Mouse (Mus musculus) embryonic fibroblast, embryonic 13.5 days (primary cell): Measurements from ENCODE around the gene Adora3. TPM values are rescaled to one million over a fixed set of nuclear protein-coding genes. Genes with fewer than 3 reads are reported as not detected.

Experiments
- H3K27ac ChIP-seq: 2 replicates; pipeline ENCODE4 v1.5.1; 2012; ENCODE audit warnings: low read length, control low read depth, inconsistent platforms; ENCODE audit not compliant: insufficient read depth
- H3K4me1 ChIP-seq: 2 replicates; pipeline ENCODE4 v1.6.1; 2011; ENCODE audit warnings: low read length; ENCODE audit not compliant: control insufficient read depth, insufficient read depth
- H3K4me3 ChIP-seq: 2 replicates; pipeline ENCODE4 v1.5.1; 2011; ENCODE audit warnings: mild to moderate bottlenecking, control low read depth, low read length; ENCODE audit not compliant: insufficient read depth
- CTCF ChIP-seq: IDR thresholded peaks from 2 replicates; pipeline ENCODE4 v1.5.1; 2011; ENCODE audit warnings: mild to moderate bottlenecking, control low read depth, low read length, moderate library complexity, borderline replicate concordance; ENCODE audit not compliant: insufficient read depth
- POLR2A ChIP-seq: IDR thresholded peaks from 2 replicates; pipeline ENCODE4 v1.6.1; 2011; ENCODE audit warnings: low read depth, mild to moderate bottlenecking, control low read depth, low read length, moderate library complexity
- polyA plus RNA-seq: library from polyadenylated mRNA; stranded (reverse); fragments of >200 nt; gene quantifications from 2 replicates; pipeline ENCODE4 v1.2.4, GENCODE M21; 2011; ENCODE audit warnings: low read depth; ENCODE audit not compliant: missing spikeins, insufficient read length

Adora3 gene
- polyA plus RNA-seq: not detected in 2 replicates

GRCm38 (mm10) chr3:105870558-105870957, at the start of gene Adora3, which contains the start of gene Tmigd3:
Gene Adora3, plus strand, starts transcription at chr3:105870858.
Gene Tmigd3, plus strand, starts transcription at chr3:105870903.
- Histone ChIP-seq H3K4me3 (no peak within 1 kb of the TSS), H3K27ac (no peak within 1 kb of the TSS), H3K4me1 (peaks cover 3% of the 10 kb centered on the region; the same call in 1 of the 2 replicates)
- no peak for TF ChIP-seq POLR2A
- no peak for TF ChIP-seq CTCF

- no peak overlapping the region for H3K4me3 ChIP-seq
Measured at GRCm38 (mm10) chr3:105821504-105821903, 49.2 kb upstream of the Adora3 start.

DNA sequence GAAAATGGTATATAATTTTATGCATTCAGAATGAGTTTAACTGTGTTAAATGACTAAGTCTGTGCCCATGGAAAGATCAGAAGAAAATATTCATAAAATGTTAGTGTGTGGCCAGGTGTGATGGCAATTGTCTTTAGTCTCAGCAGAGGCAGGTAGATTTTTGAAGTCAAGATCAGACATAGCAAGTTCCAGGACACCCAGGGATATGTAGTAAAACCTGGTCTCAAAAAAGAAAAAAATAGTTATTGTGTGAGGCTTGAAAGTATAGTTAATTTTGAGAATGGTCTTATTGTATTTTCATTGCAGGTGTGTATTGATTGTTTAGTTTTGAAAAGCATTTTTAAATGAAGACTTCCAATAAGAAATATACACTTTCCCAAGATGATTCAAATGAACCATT, 47.0 kb upstream of the Adora3 start:
- H3K27ac ChIP-seq: no peak overlapping the region
- TF ChIP-seq CTCF: no peak
- no peak for TF ChIP-seq POLR2A
- H3K4me3 ChIP-seq: no peak overlapping the region
- H3K4me1 ChIP-seq: peaks cover 8% of the 10 kb centered on the region; the same call in 1 of the 2 replicates

More at GRCm38 (mm10) chr3:105821504-105821903, 49.2 kb upstream of the Adora3 start:
- H3K27ac ChIP-seq: no peak overlapping the region
- peaks cover 8% of the 10 kb centered on the region; the same call in 1 of the 2 replicates for H3K4me1 ChIP-seq
- TF ChIP-seq CTCF (no peak), POLR2A (no peak)

GRCm38 (mm10) chr3:105824103-105824502, 46.6 kb upstream of the Adora3 start:
- Histone ChIP-seq H3K27ac (no peak overlapping the region), H3K4me3 (no peak overlapping the region), H3K4me1 (peaks cover 8% of the 10 kb centered on the region; the same call in 1 of the 2 replicates)
- TF ChIP-seq CTCF: no peak
- TF ChIP-seq POLR2A: no peak

DNA sequence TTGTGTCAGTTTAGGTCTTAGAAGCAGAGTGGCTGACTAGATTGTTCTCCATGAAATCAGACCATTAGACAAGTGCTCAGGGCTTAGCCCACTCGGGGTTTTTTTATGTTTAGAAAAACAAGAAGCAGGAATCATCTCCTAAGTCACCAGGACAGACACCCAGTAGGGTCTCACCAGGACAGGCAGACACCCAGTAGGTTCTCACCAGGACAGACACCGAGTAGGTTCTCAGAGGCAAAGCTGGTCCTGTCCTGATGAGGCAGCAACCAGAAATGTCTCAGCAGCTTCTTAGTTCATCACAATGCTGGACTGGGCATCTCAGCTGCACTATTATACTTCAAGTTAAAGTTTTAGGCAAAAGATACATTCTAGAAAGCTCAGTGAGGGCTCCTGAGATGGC, 46.0 kb upstream of the Adora3 start:
- Histone ChIP-seq H3K4me1 (peaks cover 8% of the 10 kb centered on the region; the same call in 1 of the 2 replicates), H3K4me3 (no peak overlapping the region), H3K27ac (peak overlapping the region; percentile 43; the same call in 1 of the 2 replicates)
- TF ChIP-seq POLR2A (no peak), CTCF (no peak)

GRCm38 (mm10) chr3:105825501-105826161, 45.0 kb upstream of the Adora3 start:
- peaks cover 8% of the 10 kb centered on the region; the same call in 1 of the 2 replicates for H3K4me1 ChIP-seq
- no peak for TF ChIP-seq POLR2A
- no peak overlapping the region for H3K27ac ChIP-seq
- no peak overlapping the region for H3K4me3 ChIP-seq

DNA sequence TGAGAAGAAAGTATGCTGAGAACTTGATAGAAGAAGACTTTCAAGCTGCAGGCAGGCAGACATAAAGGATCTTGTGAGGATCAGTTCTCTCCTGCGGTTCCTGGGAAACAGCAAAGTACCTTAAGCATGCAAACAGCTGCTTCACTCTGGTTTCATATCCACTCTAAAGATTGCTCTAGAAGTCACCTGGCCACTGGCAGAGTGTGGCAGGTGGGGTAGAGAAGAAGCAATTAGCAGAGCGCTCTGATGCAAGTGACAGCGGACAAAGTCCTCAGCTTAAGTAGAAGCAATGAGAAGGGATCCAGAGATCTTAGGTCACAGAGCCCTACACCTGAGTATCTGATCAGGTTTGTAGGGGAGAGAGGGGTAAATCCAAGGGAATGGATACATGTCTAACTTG, 39.1 kb upstream of the Adora3 start:
- no peak overlapping the region for H3K4me3 ChIP-seq
- TF ChIP-seq POLR2A (no peak), CTCF (no peak)
- no peaks in the 10 kb centered on the region for H3K4me1 ChIP-seq
- no peak overlapping the region for H3K27ac ChIP-seq

DNA sequence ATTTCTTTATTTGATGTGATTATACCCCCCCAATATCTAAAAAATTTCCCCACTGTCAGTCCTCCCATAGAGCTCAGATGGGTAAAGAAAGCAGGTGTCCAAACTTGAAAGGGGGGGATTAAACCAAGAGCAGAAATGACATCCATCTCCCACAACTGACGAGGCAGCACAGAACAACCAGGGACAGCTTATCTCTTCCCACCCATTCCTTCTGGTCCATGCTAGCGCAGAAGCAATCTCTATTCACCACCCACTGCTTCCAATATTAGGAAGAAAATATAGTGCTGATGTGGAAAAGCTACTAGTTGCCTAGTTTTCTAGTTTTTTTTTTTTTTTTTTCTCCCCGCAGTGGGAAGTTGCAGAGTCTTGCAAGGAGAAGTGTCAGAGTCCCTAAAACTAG, 34.8 kb upstream of the Adora3 start:
- H3K4me1 ChIP-seq: no peaks in the 10 kb centered on the region
- no peak overlapping the region for H3K27ac ChIP-seq
- H3K4me3 ChIP-seq: no peak overlapping the region
- TF ChIP-seq CTCF (no peak), POLR2A (no peak)

DNA sequence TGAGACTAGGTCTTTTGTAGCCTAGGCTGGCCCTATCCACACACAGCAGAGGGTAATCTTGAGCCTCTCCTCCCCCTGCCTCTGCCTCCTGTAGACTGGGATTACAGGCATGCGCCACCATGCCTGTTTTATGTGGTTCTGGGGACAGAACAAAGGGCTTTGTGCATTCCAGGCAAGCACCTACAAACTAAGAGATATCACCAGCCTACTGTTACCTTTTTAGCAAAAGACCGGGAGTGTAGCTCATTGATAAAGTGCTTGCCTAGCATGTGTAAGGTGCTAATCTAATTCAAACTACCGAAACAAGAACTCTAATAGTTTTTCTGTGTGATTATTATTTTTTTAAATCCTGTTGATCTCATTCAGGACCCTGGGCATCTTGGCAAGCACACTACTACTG, 33.8 kb upstream of the Adora3 start:
- Histone ChIP-seq H3K4me1 (no peaks in the 10 kb centered on the region), H3K27ac (no peak overlapping the region), H3K4me3 (no peak overlapping the region)
- TF ChIP-seq POLR2A (no peak), CTCF (no peak)

- Histone ChIP-seq H3K27ac (no peak overlapping the region), H3K4me3 (no peak overlapping the region), H3K4me1 (no peaks in the 10 kb centered on the region)
- no peak for TF ChIP-seq POLR2A
- no peak for TF ChIP-seq CTCF
Measured at GRCm38 (mm10) chr3:105838655-105839054, 32.0 kb upstream of the Adora3 start.
